Mouse (Mus musculus) neural tube, embryonic 11.5 days (tissue): ENCODE data around the gene Pou6f2. TPM values are rescaled to one million over a fixed set of nuclear protein-coding genes. Genes with fewer than 3 reads are reported as not detected.

Source experiments
- ATAC-seq: fragments of 200-750 bp; cut with Nextera tagmentation; 2 replicates; pipeline ENCODE4 v1.8.0; 2017; ENCODE audit warnings: moderate number of reproducible peaks, mild to moderate bottlenecking, moderate TSS enrichment, moderate library complexity; ENCODE audit not compliant: insufficient read depth, low FRiP score, low TSS enrichment
- DNase-seq: peaks from one replicate; pipeline ENCODE4 v3.0.0-alpha.2; 2015; ENCODE audit warnings: low spot score
- H3K27ac ChIP-seq: fragments of 300-500 bp; sonication (generic); 2 replicates; pipeline ENCODE4 v1.5.1; 2014; ENCODE audit warnings: low read depth, mild to moderate bottlenecking, low read length
- H3K27me3 ChIP-seq: fragments of 300-500 bp; sonication (generic); 2 replicates; pipeline ENCODE4 v1.6.1; 2014; ENCODE audit warnings: mild to moderate bottlenecking, low read length, mixed read lengths; ENCODE audit not compliant: control insufficient read depth, insufficient read depth
- H3K36me3 ChIP-seq: fragments of 300-500 bp; sonication (generic); 2 replicates; pipeline ENCODE4 v1.6.1; 2014; ENCODE audit warnings: mild to moderate bottlenecking, low read length, moderate library complexity, mixed read lengths; ENCODE audit not compliant: control insufficient read depth, insufficient read depth
- H3K4me1 ChIP-seq: fragments of 300-500 bp; sonication (generic); 2 replicates; pipeline ENCODE4 v1.6.1; 2014; ENCODE audit warnings: low read length, mixed read lengths; ENCODE audit not compliant: control insufficient read depth, insufficient read depth
- H3K4me2 ChIP-seq: fragments of 300-500 bp; sonication (generic); 2 replicates; pipeline ENCODE4 v1.6.1; 2014; ENCODE audit warnings: low read depth, mild to moderate bottlenecking, moderate library complexity
- H3K4me3 ChIP-seq: fragments of 300-500 bp; sonication (generic); 2 replicates; pipeline ENCODE4 v1.5.1; 2014; ENCODE audit warnings: low read depth, low read length
- H3K9ac ChIP-seq: fragments of 300-500 bp; sonication (generic); 2 replicates; pipeline ENCODE4 v1.6.1; 2014; ENCODE audit warnings: mild to moderate bottlenecking, low read length
- H3K9me3 ChIP-seq: fragments of 300-500 bp; sonication (generic); 2 replicates; pipeline ENCODE4 v1.6.1; 2016; ENCODE audit warnings: low read length; ENCODE audit not compliant: control insufficient read depth
- WGBS: fragments of 180-500 bp; shearing (Covaris S2); extraction: QIAGEN DNeasy Blood & Tissue Kit; methylation state at CpG from one replicate; pipeline ENCODE4 v1.1.7; 2014; 5-methylcytosine and 5-hydroxymethylcytosine counted together
- polyA plus RNA-seq: library from polyadenylated mRNA; unstranded; fragments of >200 nt; fragmentation: Nextera tagmentation; extraction: Ambion mirVana; gene quantifications from 2 replicates; pipeline ENCODE4 v1.2.1, GENCODE M21; 2014

Pou6f2 gene
- polyA plus RNA-seq, 1 experiment from 2014 or later, result 4.0 TPM

DNA sequence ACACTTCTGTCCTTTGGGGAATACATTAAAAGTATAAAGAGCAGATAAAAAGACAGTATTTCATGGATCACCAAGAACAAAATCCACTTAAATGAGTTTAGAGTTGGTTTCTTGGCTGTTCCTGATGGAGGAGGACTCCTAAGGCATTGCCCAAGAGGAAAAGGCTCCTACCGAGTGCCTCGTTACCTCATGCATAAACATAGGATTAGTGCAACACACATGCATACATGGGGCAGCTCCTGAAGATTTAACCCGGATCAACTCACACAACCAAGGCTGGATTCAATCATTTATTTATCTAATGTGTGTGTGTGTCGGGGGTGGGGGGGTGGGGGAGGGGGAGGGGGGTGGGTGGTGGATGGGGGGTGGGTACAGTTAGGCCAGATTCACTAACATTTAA, 269.4 kb downstream of the Pou6f2 start:
- Histone ChIP-seq H3K4me3 (no peak overlapping the region), H3K27me3 (no peaks in the 10 kb centered on the region), H3K4me1 (no peaks in the 10 kb centered on the region), H3K9ac (no peak overlapping the region), H3K9me3 (no peaks in the 10 kb centered on the region), H3K4me2 (no peak overlapping the region), H3K36me3 (no peaks in the 10 kb centered on the region), H3K27ac (no peak overlapping the region)
- DNase-seq (no peak), ATAC-seq (no peak)
- 41% methylated on average over 4 of the region's 4 CpGs for WGBS

- Histone ChIP-seq H3K36me3 (no peaks in the 10 kb centered on the region), H3K9me3 (no peaks in the 10 kb centered on the region)
- WGBS, result 62% methylated on average over 2 of the region's 2 CpGs
These were observed 271.4 kb downstream of the Pou6f2 start for GRCm38 (mm10) chr13:18126111-18126510.

GRCm38 (mm10) chr13:18125226-18126000, 272.1 kb downstream of the Pou6f2 start:
- H3K4me3 ChIP-seq, result no peak overlapping the region

More at GRCm38 (mm10) chr13:18126111-18126510, 271.4 kb downstream of the Pou6f2 start:
- H3K4me2 ChIP-seq, result no peak overlapping the region
- DNase-seq, result no peak
- no peak overlapping the region for H3K9ac ChIP-seq
- H3K27me3 ChIP-seq, result no peaks in the 10 kb centered on the region
- H3K27ac ChIP-seq, result no peak overlapping the region
- no peaks in the 10 kb centered on the region for H3K4me1 ChIP-seq
- no peak overlapping the region for H3K4me3 ChIP-seq
- ATAC-seq, result no peak

DNA sequence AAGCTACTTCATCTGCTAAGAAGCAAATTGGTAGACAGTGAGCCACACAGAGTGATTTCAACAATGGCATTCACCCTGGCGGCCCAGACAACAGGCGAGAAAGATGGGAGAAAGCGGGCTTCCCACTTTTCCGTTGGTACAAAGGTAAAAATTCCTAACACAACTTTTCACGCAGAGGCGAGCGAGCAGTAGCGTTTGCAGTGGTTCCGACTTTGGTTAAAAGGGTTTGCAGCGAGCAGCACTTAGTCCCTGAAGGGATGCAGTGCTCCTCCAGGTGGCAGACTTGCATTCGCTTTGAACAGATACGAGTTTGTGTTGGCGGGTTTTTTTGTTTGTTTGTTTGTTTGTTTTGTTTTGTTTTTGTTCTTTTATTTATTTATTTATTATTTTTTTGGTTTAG, 273.1 kb downstream of the Pou6f2 start:
- no peak overlapping the region for H3K4me2 ChIP-seq
- H3K4me3 ChIP-seq, result no peak overlapping the region
- no peaks in the 10 kb centered on the region for H3K9me3 ChIP-seq
- WGBS, result 34% methylated on average over 13 of the region's 13 CpGs
- no peaks in the 10 kb centered on the region for H3K4me1 ChIP-seq
- no peaks in the 10 kb centered on the region for H3K36me3 ChIP-seq
- no peak for ATAC-seq
- no peak overlapping the region for H3K27ac ChIP-seq
- no peak overlapping the region for H3K9ac ChIP-seq
- no peaks in the 10 kb centered on the region for H3K27me3 ChIP-seq
- peak; percentile 46 for DNase-seq

More at GRCm38 (mm10) chr13:18125226-18126000, 272.1 kb downstream of the Pou6f2 start:
- Histone ChIP-seq H3K36me3 (no peaks in the 10 kb centered on the region), H3K9me3 (no peaks in the 10 kb centered on the region), H3K4me2 (no peak overlapping the region), H3K27me3 (no peaks in the 10 kb centered on the region), H3K4me1 (no peaks in the 10 kb centered on the region), H3K27ac (no peak overlapping the region), H3K9ac (no peak overlapping the region)
- 68% methylated on average over 15 of the region's 15 CpGs for WGBS
- ATAC-seq (no peak), DNase-seq (no peak)

DNA sequence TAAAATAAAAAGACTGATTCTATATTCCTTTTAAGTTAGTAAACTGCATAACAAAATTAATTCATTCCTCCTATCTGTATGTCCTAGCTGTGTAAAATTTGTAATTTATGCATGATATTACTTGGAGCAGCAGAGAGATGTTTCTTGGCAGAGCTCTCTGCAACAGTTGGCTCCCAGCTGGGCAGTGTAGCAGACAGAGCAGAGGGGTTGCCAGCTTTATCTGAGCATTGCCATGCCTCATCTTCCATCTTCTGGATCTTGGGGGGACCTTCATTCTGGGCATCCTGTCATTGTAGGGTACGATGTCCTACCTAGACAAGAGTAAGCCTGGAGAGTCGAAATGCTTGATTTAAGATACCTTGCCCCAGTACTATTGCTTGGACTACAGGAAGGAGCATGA, 277.1 kb downstream of the Pou6f2 start:
- ATAC-seq (no peak), DNase-seq (no peak)
- Histone ChIP-seq H3K9ac (no peak overlapping the region), H3K27me3 (no peaks in the 10 kb centered on the region), H3K4me1 (no peaks in the 10 kb centered on the region), H3K4me2 (no peak overlapping the region), H3K36me3 (no peaks in the 10 kb centered on the region), H3K27ac (no peak overlapping the region), H3K9me3 (no peaks in the 10 kb centered on the region), H3K4me3 (no peak overlapping the region)
- WGBS, result 91% methylated on average over 2 of the region's 2 CpGs

DNA sequence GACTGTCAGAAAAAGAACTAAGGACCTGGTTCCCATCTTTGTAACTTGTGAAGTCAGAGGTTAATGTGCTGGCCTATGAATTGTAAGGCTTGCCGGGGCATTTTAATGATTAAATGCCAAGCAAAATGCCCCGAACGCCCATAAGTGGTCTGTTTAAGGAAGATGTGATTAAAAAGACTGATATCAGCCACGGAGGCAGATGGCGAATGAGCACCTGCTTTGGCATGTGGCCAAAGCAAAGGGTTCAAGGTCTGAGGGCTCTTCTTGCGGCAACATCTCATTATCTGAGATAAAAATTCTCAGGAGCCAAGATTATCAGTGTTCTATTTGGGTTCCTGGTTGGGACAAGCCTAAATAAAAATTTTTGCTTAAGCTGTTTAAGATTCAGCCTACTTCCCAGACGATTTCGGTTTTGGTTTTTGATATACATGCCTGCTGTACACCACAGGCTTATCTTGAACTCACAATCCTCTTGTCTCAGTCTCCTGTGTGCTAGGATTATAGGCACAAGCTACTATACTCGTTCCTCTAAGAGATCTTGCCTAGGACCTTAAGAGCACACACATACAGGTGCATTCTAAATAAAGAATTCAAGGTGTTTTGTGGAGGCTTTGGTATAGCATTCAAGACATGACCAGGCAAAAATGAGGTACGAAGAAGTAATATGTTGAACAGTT, 315.9 kb downstream of the Pou6f2 start:
- H3K27ac ChIP-seq, result no peak overlapping the region

More for the DNA sequence above, 315.9 kb downstream of the Pou6f2 start:
- no peaks in the 10 kb centered on the region for H3K27me3 ChIP-seq
- no peak for DNase-seq
- H3K4me1 ChIP-seq, result no peaks in the 10 kb centered on the region
- no peaks in the 10 kb centered on the region for H3K36me3 ChIP-seq
- 88% methylated on average over 10 of the region's 10 CpGs for WGBS
- ATAC-seq, result no peak
- H3K9me3 ChIP-seq, result no peaks in the 10 kb centered on the region
- no peak overlapping the region for H3K4me3 ChIP-seq
- no peak overlapping the region for H3K9ac ChIP-seq
- H3K4me2 ChIP-seq, result no peak overlapping the region
